Mouse (Mus musculus) liver, adult (tissue): ENCODE results near the gene Pank1.

Experiments
- GATA4 ChIP-seq: IDR thresholded peaks from 2 replicates; pipeline ENCODE4 v1.6.1; 2014; ENCODE audit warnings: mild to moderate bottlenecking, low read length; ENCODE audit not compliant: insufficient replicate concordance

Gene Pank1

DNA sequence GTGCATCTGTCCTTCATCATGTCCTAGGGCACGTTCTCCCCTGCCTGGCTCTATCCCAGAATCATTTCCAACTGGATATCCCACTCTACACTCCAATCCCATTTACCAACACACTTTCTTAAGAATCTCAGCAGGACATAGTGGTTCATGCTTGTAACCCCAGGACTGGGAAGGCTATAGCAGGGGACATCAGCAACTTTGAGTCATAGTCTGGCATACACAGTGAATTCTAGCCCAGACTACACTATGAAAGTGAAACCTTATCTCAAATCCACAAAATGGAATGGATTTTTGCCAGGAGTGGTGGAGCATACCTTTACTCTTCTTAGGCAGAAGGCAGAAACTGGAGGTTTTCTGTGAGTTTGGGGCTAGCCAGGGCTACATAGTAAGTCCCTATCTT is 12.3 kb upstream of the Pank1 start:
- no peak for TF ChIP-seq GATA4

- TF ChIP-seq GATA4: no peak
These were observed 11.7 kb upstream of the Pank1 start for GRCm38 (mm10) chr19:34890981-34891380.

DNA sequence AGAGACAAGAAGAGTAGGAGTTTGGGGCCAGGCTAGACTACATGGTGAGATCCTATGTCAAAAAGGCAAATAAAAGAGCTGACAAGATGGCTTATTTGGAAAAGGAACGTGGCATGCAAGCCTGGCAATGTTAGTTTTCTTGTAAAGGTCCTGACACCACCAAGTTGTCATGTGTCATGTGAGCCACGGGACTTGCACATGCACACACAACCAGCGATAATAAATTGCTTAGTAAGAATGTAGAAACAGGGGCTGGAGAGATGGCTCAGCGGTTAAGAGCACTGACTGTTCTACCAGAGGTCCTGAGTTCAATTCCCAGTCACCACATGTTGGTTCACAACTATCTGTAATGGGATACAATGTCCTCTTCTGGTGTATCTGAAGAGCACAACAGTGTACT is 7.1 kb upstream of the Pank1 start:
- no peak for TF ChIP-seq GATA4

- no peak for TF ChIP-seq GATA4
These were observed 4.4 kb upstream of the Pank1 start for GRCm38 (mm10) chr19:34883526-34884224.

- TF ChIP-seq GATA4: no peak
These were observed 3.2 kb upstream of the Pank1 start for GRCm38 (mm10) chr19:34882443-34882842.

DNA sequence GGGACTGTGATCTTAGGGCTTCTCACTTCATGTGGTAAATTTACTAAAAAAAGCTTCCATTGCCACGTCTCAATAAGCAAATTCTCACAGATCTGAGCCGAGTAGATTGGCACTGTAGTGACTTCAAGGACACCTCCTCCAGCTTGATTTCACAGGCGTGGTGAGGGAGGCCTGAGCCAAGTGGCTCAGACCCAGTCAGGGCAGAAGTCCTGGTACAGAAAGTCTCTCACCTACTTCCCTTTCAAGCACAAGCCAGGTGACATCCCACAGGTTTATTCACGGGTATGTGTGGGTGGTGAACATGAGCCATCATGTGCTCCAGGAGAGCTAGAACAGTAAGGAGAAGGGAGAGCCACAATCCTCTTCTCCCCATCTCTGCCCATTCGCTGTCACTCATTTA is 1.9 kb upstream of the Pank1 start:
- no peak for TF ChIP-seq GATA4

DNA sequence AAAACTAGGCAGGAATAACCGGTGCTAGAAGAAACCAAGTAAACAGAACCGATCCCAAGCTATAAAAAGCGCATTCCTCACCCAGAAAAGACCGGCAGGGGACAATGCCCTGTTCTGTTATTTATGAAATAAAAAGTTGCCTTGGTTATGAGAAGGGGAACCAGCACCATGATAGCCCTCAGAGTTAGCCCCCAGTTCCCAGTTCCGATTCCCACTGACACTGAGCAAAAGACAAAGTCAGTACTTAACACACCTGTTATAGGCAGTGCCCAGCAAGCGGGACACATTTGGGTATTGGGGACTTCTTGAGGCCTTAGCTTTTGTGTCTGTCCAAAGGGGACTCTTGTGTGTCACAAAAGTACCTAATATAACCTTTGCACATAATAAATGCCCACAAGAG is 369 bp upstream of the Pank1 start:
- no peak for TF ChIP-seq GATA4

- TF ChIP-seq GATA4: peak; percentile 8; the same call in 1 of the 2 replicates
These were observed 1.2 kb downstream of the Pank1 start for GRCm38 (mm10) chr19:34877898-34878602.

DNA sequence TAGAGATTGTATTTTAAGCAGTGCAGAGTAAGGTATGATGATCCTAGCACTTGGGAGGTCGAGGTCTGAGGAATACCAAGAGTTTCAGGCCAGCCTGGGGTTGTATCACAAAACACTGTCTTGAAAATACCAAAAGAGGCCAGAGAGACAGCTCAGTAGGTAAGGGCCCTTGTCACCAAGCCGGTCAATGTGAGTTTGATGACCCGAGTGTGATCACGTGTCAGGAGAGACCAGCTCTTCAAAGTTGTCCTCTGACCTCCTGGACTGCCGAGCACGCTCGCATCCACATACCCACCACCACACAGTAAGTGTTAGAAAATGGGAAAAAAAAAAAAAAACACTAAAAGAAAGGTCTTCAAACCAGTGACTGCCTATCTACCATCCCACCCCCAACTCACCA is 2.6 kb downstream of the Pank1 start:
- no peak for TF ChIP-seq GATA4

DNA sequence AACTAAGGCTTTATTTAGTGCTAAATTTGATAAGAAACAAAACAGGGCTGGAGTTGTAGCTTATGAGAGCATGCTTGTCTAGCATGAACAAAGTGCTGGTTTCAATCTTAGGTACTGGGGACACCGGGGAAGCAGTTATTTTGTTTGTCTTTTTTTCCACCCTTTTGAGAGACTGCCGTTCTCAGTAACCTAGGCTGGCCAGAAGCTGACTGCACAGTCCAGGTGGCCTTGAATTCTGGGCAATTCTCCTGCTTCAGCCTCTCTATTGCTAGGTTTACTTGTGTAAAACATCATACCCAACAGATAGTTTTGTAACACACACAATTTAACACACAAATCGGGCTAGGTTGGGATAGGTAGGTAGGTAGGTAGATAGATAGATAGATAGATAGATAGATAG is 9.9 kb downstream of the Pank1 start:
- no peak for TF ChIP-seq GATA4

DNA sequence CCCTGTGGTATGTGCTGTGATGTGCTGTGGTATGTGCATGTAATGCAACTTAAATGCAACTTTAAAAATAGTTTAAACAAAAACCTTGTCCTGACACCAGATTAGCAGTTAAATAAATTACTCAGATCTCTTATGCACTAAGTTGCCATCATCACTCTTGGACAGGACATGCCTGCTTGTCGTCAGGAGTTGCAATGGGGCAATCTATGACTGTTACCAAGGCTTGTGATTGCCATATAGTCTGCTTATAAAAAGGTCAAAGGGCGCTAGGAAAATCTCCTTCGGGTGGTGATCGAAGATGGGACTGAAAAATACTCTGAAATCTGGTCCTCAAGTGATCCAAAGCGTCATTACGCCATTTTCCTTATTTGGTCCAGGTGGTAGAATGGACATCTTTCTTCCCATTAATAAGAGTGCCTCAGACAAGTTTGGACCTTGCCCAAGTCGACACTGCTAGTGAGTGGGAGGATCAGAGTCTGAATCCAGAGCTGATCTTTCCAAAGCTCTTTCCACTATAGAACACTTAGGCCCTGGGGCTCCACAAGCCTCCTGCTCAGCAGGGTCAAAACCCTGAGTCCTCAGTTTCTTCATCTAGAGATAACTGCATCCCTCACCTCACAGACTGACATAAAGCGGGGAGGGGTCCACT is 11.0 kb downstream of the Pank1 start:
- no peak for TF ChIP-seq GATA4

- no peak for TF ChIP-seq GATA4
These were observed 15.5 kb downstream of the Pank1 start for GRCm38 (mm10) chr19:34863737-34864136.

DNA sequence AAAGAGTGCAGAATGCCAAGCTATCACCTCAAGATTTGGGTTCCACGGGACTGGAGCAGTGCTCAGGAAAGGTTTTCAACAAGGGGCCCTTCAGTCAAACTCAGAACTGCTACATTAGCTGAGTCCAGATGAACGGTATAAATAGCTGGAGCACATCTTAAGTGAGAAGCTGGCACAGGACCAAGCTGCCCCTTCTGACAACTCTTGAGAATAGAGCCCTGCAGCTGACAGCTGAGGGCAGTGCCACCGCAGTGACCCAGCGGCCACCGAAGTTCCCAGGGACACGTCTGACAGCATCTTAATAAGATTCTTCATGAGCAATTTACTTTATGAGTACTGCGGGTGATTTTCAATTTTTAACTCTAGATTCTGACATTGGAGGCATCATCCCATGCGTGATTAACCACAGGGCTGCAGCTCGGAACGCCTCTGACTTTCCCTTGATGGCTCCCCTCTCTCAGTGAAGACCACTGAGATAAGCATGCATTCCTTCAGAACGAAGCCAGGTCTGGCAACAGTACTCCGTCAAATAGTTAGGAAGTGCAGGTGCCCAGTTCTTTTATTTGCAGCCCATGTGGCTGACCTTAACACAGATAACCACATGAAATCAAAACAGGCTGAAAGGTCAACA is 23.1 kb downstream of the Pank1 start:
- 0 out of 2 replicates have a peak, but pooled peaks have one; percentile 9 for TF ChIP-seq GATA4

DNA sequence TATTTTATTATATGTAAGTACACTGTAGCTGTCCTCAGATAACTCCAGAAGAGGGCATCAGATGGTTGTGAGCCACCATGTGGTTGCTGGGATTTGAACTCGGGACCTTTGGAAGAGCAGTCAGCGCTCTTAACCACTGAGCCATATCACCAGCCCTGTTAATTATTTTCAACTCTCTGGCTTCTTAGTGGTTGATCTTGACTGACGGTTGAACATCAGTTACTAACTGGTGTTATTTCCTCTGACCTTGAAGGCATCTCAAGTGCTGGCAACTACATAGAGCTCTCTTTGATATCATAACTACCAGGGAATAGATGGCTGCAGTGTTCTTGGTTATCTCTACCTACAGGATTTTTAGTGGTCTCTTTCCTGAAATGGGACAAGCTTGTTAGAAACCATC is 28.1 kb downstream of the Pank1 start:
- no peak for TF ChIP-seq GATA4

GRCm38 (mm10) chr19:34849426-34849825 is 29.8 kb downstream of the Pank1 start:
- TF ChIP-seq GATA4: no peak

- TF ChIP-seq GATA4: no peak
These were observed 31.1 kb downstream of the Pank1 start for GRCm38 (mm10) chr19:34848164-34848563.
